Comparison of ENCODE assay signal across 22 mouse cellular contexts in the genomic region with DNA sequence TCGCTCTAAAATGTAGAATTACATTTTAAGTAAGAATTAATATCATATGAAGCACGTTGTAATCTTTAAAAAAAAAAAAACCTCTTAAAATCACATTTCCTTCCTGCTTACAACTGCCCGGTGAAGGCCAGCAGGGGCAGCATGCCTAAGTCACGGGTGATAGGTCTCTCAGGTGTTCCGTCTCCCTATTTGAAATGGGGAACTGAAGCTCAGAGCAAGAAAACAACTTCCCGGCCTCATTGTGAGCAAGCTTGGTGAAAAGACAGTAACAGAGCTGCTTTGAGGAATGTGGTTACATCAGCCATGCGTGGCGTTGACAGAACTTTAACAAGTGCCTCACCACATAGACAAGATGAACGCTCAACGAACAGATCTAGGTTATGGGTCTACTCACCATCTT. TPM values are rescaled to one million over a fixed set of nuclear protein-coding genes. Genes with fewer than 3 reads are reported as not detected.
DNase-seq lines count a peak whose midpoint lies in the region; ATAC-seq and TF ChIP-seq lines count a peak whose summit lies in the region.
"Had no signal": no experiment of that assay in that cellular context is flagged by ENCODE, and none has a peak within 500 bp of the region (broad histone marks: within the 10 kb centered on the region; RNA-seq: fewer than 3 reads in every experiment).

No protein-coding gene starts in this region.

- no peak for TF ChIP-seq CTCF in thymus, adult 2 months (IDR thresholded peaks at IDR 0.05; ENCODE audit: borderline replicate concordance, control insufficient read depth, extremely low read depth, insufficient read depth, low read length, poor library complexity)
- peak; percentile 47 for TF ChIP-seq CTCF in bone marrow, adult 2 months (IDR thresholded peaks at IDR 0.05; ENCODE audit: control insufficient read depth, insufficient read depth, low read length)

- no peak for ATAC-seq in hindbrain, embryonic 16.5 days
- no peak for ATAC-seq in hindbrain, embryonic 11.5 days (ENCODE audit: low FRiP score)
- ATAC-seq: forebrain, postnatal 0 days had no signal

- H3K4me2 ChIP-seq in hindbrain, embryonic 16.5 days (ENCODE audit: low read length): no peak overlapping the region
- H3K4me2 ChIP-seq in hindbrain, embryonic 11.5 days (replicated peaks; ENCODE audit: low read depth, low read length): no peak overlapping the region
- H3K4me2 ChIP-seq: heart, embryonic 11.5 days; neural tube, embryonic 15.5 days had no signal

- TF ChIP-seq POLR2A in thymus, adult 2 months (IDR thresholded peaks at IDR 0.05; ENCODE audit: control insufficient read depth, extremely low read depth, insufficient read depth, low read length, poor library complexity): no peak
- no peak for TF ChIP-seq POLR2A in bone marrow, adult 2 months (IDR thresholded peaks at IDR 0.05; ENCODE audit: borderline replicate concordance, control insufficient read depth, low read depth, low read length)

- no peaks in the 10 kb centered on the region for H3K36me3 ChIP-seq in thymus, adult 2 months (ENCODE audit: control insufficient read depth, insufficient read depth, low read length)
- no peaks in the 10 kb centered on the region for H3K36me3 ChIP-seq in splenic B cell, adult 2 months (ENCODE audit: control insufficient read depth, insufficient read depth, low read length, poor library complexity, severe bottlenecking)
- no peaks in the 10 kb centered on the region for H3K36me3 ChIP-seq in hindbrain, embryonic 16.5 days (ENCODE audit: control insufficient read depth, insufficient read depth, low read length)
- no peaks in the 10 kb centered on the region for H3K36me3 ChIP-seq in hindbrain, embryonic 11.5 days (ENCODE audit: control insufficient read depth, insufficient read depth, low read length)
- H3K36me3 ChIP-seq: G1E; neural tube, embryonic 15.5 days had no signal

- H3K9ac ChIP-seq in hindbrain, embryonic 16.5 days (ENCODE audit: low read depth, low read length): no peak overlapping the region
- H3K9ac ChIP-seq in hindbrain, embryonic 11.5 days (ENCODE audit: low read depth, low read length): no peak overlapping the region
- H3K9ac ChIP-seq: forebrain, postnatal 0 days; neural tube, embryonic 15.5 days had no signal

- peaks cover 42% of the 10 kb centered on the region for H3K4me1 ChIP-seq in thymus, adult 2 months (replicated peaks; ENCODE audit: control insufficient read depth, insufficient read depth, low read length)
- peaks cover 1% of the 10 kb centered on the region; the same call in 1 of the 2 replicates for H3K4me1 ChIP-seq in bone marrow, adult 2 months (ENCODE audit: control insufficient read depth, insufficient read depth, low read length)
- H3K4me1 ChIP-seq in hindbrain, embryonic 16.5 days (ENCODE audit: control insufficient read depth, insufficient read depth, low read depth, low read length): peaks cover 6% of the 10 kb centered on the region; the same call in 1 of the 2 replicates
- H3K4me1 ChIP-seq in hindbrain, embryonic 11.5 days (replicated peaks; ENCODE audit: control insufficient read depth, insufficient read depth, low read length): peaks cover 3% of the 10 kb centered on the region; the same call in 1 of the 2 replicates
- H3K4me1 ChIP-seq: megakaryocyte, embryonic 14.5 days had no signal

- WGBS in thymus, adult 2 months: 33% methylated on average over 10 of the region's 10 CpGs
- 17% methylated on average over 10 of the region's 10 CpGs for WGBS in bone marrow, adult 2 months
- WGBS in hindbrain, embryonic 16.5 days: 89% methylated on average over 10 of the region's 10 CpGs
- 89% methylated on average over 10 of the region's 10 CpGs for WGBS in hindbrain, embryonic 11.5 days

- H3K27me3 ChIP-seq in thymus, adult 2 months (ENCODE audit: control insufficient read depth, insufficient read depth, low read length): no peaks in the 10 kb centered on the region
- H3K27me3 ChIP-seq in splenic B cell, adult 2 months (ENCODE audit: control insufficient read depth, insufficient read depth, low read length, poor library complexity, severe bottlenecking): no peaks in the 10 kb centered on the region
- no peaks in the 10 kb centered on the region for H3K27me3 ChIP-seq in hindbrain, embryonic 16.5 days (replicated peaks; ENCODE audit: control insufficient read depth, insufficient read depth, low read length)
- H3K27me3 ChIP-seq in hindbrain, embryonic 11.5 days (ENCODE audit: control insufficient read depth, insufficient read depth, low read length): no peaks in the 10 kb centered on the region
- H3K27me3 ChIP-seq: neural tube, embryonic 15.5 days had no signal

- DNase-seq in thymus, postnatal 14 days: peak; percentile 34
- DNase-seq in thymus, adult 2 months: no peak
- peak; percentile 71 for DNase-seq in naive thymus-derived CD4-positive, alpha-beta T cell, adult 2 months (ENCODE audit: low read depth)
- peak; percentile 94 for DNase-seq in splenic B cell, adult 2 months (ENCODE audit: low read depth, low spot score)
- no peak for DNase-seq in cerebellum, postnatal 14 days
- no peak for DNase-seq in hindbrain, embryonic 11.5 days (ENCODE audit: low spot score)
- DNase-seq: adrenal gland, adult 8-10 months; cerebellum, postnatal 10 days; forebrain, postnatal 0 days; gastrocnemius, postnatal 14 days; heart, postnatal 4 days; kidney, postnatal 10 days; layer of hippocampus, adult 9-11 months; lung, adult 2 months; retina, postnatal 1 day; thymus, postnatal 25 days had no signal

- H3K4me3 ChIP-seq in thymus, adult 2 months (ENCODE audit: control insufficient read depth, insufficient read depth, low read length): no peak overlapping the region
- H3K4me3 ChIP-seq in bone marrow, adult 2 months (replicated peaks; ENCODE audit: control insufficient read depth, low read depth, low read length): no peak overlapping the region
- no peak overlapping the region for H3K4me3 ChIP-seq in hindbrain, embryonic 16.5 days (ENCODE audit: low read length)
- no peak overlapping the region for H3K4me3 ChIP-seq in hindbrain, embryonic 11.5 days (ENCODE audit: low read depth, low read length)
- H3K4me3 ChIP-seq: megakaryocyte, embryonic 14.5 days; neural tube, embryonic 15.5 days had no signal

- no peak overlapping the region for H3K27ac ChIP-seq in thymus, adult 2 months (ENCODE audit: control insufficient read depth, insufficient read depth, low read length)
- no peak overlapping the region; the same call in 1 of the 2 replicates for H3K27ac ChIP-seq in bone marrow, adult 2 months (ENCODE audit: control insufficient read depth, insufficient read depth, low read depth, low read length, poor library complexity)
- no peak overlapping the region for H3K27ac ChIP-seq in hindbrain, embryonic 16.5 days (ENCODE audit: low read depth, low read length)
- no peak overlapping the region for H3K27ac ChIP-seq in hindbrain, embryonic 11.5 days (ENCODE audit: low read depth, low read length)
- H3K27ac ChIP-seq: neural tube, embryonic 15.5 days had no signal

- H3K9me3 ChIP-seq in hindbrain, embryonic 16.5 days (ENCODE audit: control insufficient read depth, low read length): no peaks in the 10 kb centered on the region
- no peaks in the 10 kb centered on the region for H3K9me3 ChIP-seq in hindbrain, embryonic 11.5 days (ENCODE audit: control insufficient read depth, low read length)
- H3K9me3 ChIP-seq: megakaryocyte, embryonic 14.5 days; neural tube, embryonic 15.5 days had no signal

RNA-seq across cellular contexts. Expression of gene Tgfbr2, which starts 41.5 kb away (rescaled TPM):
- polyA plus RNA-seq in thymus, adult 2 months (2012; rRNA removed): 57.2 and 60.1 TPM in 2 replicates
- 3.5 and 4.7 TPM in 2 replicates for polyA plus RNA-seq in bone marrow, adult 2 months (2011; ENCODE audit: insufficient read depth, insufficient read length, low replicate concordance, missing spikeins)
- polyA plus RNA-seq in hindbrain, embryonic 16.5 days (2015; fragmentation: Nextera tagmentation; extraction: Ambion mirVana): 8.4 and 10.5 TPM in 2 replicates
- polyA plus RNA-seq in hindbrain, embryonic 11.5 days (2014; fragmentation: Nextera tagmentation; extraction: Ambion mirVana): 8.8 and 10.9 TPM in 2 replicates
- polyA plus RNA-seq: G1E had no signal

Comparison
In these comparisons a context has a peak if more than half of its experiments do, and no peak if none do; other contexts are left out.
1. DNase-seq: peak in thymus, postnatal 14 days (single experiment), naive thymus-derived CD4-positive, alpha-beta T cell, adult 2 months (single experiment) and splenic B cell, adult 2 months (single experiment); none in thymus, adult 2 months (single experiment), cerebellum, postnatal 14 days (0 of 2) and hindbrain, embryonic 11.5 days (single experiment).